Mouse (Mus musculus) retina, adult 2 months (tissue): Measurements from ENCODE around the gene Slc24a3.

Source experiments
- DNase-seq: peaks from one replicate; pipeline ENCODE4 v3.0.0-alpha.2; 2012; ENCODE audit warnings: low read depth, low spot score

The Slc24a3 gene

DNA sequence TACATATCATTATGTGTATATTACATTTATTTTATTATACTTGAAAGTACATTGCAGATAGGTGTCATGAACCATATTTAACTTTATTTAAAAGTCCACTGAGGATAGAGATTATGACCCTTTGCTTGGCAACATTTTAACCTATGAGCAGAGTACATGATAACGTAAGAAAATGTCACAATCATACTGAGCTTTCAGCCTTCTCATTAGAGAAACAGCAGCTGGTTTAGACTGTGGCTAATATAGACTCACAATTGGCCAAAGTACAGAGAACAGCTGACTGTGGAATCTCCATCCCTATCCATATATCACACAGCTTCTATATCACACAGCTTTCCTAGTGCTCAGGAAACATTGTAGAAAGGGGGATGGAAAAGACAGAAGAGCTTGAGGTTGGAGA is 111.8 kb downstream of the Slc24a3 start:
- no peak for DNase-seq

DNA sequence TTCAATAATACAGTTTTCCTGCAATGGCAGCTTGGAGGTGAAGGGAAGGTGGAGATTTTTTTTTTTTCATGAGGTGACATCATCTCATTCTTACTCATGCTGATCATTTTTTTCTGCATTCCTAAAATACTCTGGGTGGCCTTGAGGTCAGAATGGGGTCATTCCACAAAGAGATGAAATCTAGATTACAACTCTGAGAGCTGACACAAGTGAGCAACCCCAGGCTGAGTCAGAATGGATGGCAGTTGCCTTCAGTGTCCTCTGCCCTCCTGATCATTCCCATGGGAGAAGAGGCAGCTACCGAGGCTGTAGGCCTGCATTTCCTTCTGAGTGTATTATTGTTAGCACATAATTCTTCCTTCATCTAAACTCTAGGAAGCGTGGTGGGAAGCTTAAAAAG is 116.2 kb downstream of the Slc24a3 start:
- DNase-seq = no peak

DNA sequence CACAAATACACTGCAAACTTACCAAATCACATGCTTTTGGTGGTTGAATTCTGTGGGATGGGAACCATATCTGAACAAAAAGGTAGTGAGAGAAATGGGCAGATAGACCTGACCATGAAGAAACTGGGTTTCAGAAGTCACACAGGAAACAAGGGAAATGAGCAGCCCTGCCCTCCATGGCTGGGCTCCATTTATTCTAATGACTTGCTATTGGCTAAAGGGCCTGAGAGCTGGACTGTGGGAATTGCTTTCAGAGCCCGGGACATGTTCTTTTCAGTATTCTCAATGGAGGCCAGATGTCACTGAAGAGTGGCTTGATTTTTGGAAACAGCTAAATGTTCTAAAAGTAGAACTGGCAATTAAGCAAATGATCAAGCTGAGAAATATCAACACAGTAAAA is 120.9 kb downstream of the Slc24a3 start:
- DNase-seq = no peak

DNA sequence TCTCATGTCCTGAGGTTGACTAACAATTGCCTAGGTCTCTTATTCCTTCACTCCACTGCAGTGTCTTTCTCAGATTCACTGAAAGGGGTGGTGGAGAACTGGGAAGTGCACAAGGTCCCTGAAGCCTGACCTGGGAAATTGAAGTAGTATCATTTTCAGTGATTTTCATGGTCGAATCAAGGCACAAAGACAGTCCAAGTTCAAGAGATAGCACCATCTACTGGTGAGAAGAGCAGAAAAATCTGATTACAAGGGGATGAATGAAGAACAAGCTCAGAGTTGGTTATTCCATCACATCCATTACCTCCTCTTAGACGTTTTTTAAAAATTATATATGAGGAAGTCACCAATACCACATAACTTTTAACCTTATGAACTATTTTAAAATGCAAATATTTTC is 123.9 kb downstream of the Slc24a3 start:
- DNase-seq = no peak

DNA sequence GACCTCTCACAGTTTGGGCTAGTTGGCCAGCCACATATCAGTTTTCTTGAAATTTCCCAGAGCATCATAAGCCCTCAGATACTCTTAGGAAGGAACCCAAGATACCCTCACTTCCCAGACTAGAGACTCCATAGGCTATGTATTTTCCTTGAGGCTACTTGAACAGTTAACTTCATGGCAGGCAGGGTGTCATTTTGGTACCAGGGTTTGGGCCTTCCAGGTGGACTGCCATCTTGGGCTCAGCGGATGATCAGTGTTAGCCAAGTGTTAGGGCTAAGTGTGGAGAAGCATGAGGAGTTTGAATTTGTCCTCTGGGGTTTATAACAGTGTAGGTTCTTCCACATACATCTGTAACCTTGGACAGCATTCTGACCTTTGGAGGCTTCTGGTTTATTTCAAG is 124.6 kb downstream of the Slc24a3 start:
- no peak for DNase-seq

DNA sequence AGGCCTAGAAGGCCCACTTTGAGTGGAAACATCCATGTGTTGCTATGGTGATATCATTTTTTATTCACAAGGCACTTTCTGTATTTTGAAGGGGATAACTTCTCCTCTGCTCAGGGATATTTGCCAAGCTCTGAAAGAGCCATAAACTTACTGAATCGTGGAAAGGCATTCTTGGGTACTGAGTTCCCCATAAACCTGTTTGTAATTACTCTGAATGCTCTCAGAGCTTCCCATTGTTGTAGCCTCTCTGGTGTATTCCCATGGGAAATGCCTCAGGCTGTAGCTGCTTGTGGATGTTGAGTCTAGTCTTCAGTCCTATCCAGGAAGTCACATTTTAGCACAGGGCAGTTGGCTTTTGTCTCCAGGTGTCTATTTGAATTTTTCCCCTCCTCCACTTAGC is 125.3 kb downstream of the Slc24a3 start:
- DNase-seq = no peak

DNA sequence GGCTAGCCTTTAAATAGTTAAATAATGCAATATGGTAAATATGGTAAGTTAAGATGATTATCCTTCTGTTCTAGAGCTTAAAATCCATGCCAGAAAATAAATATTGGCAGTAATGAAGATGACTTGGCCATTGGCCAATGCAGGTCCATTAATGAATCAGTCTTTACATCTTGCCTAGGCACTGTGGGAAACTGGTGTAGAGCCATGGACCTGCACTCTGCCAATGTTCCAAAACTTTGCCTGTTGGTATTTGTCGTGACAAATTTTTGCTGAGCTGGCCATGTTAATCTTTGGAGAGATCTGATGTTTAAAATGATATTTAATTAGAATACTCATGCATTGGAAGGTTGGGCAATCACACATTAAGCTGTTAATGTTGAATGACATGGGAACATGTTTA is 129.4 kb downstream of the Slc24a3 start:
- DNase-seq = no peak

DNA sequence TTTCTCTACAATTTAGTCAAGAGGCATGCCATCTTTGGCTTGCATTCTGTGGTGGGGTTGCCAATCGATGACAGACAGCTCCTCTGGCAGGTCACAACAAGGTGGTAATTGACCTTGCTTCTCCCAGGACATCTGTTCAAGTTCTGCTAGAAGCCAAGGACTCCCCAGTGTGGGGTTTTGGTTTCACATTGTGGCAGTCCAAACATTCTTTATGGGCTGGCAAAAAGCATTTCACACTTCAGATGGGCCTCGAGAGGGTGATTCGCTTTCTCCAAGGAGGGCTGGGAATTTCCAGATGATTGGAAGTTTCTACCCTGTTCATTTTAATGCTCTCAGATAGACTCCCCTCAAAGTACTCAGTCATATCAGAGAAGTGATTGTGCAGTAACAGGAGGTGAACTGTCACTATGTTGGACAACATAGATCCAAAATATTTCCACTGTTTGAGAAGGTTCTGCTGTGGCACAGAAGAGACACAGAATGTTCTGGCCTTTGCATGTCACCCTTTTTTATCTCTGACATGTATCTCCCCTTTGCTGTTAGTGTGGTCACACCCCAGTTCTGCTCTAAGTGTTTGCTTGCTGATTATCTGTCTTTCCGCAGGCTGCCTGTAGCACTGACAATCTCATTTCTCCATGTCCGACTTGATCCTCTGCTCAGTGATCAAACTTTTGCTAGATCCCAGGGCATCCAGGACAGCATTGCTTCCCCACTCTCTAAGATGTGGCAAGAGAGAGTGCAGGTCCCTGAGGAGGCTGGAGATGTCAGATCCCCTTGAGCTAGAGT is 132.6 kb downstream of the Slc24a3 start:
- DNase-seq = no peak

DNA sequence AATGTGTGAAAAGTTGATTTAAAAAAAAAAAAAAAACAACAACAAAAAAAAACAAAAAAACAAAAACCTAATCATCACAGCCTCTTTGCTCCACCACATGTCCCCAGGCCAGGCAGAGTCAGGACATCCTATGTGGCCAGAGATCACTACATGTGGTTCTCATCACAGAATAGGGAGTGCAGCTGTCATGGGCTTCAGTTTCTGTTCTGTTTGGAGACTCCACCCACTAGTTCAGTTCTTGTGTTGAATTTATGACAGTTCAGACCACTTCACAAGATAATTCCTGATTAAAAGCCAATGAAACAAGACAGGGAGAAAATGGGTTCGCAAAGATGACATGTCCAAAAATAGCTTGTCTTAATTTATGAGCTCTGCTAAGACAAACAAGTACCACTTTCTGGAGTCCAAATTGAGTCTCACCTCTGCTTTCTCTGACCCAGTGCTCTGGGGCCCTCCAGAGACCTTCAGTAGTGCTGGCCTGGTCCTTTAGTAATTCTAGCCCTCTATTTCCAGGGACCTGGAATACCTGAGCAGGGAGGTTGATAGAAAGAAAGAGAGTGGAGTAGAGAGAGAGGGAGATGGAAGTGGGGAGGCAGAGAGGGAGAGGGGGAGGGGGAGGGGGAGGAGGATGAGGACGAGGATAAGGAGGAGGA is 139.8 kb downstream of the Slc24a3 start:
- DNase-seq = no peak

DNA sequence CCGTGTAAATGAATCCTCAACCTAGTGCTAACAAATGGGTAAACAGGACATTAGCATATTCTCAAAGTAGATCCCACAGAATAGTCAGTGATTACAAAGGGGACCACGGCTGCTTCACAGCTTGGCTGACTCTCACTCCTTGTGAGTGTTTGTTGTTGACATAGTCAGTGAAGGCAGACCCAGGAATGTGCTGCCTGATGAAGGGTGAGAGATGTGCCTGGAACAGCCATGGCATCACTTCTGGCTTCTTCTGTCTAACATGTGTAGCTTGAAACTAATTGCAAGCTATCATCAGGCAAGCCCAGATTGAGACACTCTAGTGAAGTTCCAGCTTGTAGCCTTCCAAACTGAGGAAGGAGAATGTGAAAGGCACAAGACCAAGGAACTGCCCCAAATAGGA is 151.4 kb downstream of the Slc24a3 start:
- no peak for DNase-seq

DNA sequence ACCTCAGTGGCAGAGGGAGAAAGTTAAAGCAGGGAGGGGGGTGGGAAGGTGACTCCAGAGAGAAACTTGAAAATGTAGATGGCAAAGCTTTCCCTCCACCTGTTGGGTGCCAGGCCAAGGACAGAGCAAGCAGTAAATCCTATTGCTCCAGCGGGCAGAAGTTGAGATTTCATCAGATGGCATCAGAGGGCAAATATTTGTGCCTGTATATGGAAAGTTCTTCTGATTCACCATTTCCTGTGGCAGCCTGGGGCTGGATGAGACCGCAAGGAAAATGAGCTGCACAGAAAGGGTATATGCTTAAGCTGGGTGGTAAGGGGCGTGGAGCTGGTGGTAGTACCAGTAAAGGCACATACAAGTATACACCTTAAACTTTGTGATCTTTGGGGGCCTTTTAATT is 153.7 kb downstream of the Slc24a3 start:
- DNase-seq = no peak

DNA sequence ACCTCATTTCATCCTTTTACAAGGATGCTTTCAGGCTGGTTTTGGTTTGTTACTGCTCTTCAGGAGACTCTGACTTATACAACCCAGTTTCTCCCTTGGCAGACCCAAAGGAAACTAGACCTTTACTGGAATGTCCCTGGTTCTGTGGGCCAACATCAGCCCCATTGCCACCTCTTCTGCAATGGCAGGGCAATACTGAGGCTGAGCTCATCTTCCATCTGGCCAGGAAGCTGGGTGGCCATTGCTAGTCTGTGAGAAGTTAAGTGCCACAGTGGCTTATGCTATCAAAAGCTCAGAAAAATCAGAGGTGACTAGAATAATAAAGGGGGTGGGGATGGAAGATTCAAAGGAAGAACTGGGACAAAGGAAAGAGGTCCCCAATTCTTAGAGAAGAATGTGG is 154.2 kb downstream of the Slc24a3 start:
- no peak for DNase-seq

DNA sequence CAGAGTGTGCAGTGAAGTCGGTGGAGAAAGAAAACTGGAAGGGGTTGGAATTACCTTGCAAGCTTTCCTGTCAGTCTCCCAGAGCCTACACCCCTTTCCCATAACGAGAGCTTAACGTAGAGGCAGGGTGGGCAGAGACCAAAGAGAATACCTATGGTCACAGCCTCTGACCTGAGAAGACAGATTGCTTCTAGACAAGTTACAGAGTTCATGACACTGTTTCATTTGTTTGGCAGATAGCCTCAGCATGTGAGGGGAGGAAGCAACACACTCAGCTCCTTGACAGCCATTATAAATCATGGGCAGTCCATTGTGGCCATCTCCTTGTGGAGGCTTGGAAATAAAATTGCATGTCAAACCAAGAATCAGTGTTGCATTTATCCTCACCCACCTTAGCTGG is 156.9 kb downstream of the Slc24a3 start:
- DNase-seq = no peak

DNA sequence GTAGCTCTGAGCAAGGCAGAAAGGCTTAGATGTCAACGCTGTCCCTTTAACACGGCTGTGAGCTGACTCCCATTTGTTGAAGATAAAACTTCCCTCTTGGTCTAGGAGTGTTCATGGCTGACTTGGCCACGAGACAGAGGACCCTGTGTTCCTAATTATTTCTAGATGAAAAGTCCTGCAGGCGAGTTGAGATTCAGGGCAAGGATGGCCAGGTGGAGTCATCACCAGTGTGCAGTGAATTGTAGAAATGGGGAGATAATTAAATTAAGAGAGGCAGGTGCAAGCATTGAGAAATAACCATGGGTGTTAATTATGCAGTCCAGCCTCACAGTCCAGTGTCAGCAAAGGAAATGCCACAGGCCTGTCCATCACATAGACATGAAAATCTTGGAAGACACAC is 158.3 kb downstream of the Slc24a3 start:
- DNase-seq = no peak

DNA sequence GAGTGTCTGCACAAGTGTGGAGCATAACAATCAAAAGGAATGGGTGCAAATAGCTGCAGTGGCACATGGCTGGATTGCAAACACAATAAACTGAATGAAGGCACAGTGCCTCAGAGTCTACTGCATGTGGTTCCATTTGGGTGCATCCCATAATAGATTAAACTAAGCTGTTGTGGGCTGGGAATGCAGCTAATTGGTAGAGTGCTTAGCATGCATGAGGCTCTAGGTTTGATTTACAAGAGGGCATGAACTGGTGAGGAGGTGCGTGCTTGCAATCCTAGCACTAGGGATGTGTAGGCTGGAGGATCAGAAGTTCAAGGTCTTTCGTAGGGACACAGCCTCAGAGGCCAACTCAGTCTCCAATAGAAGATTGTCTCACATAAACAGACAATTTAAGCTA is 159.0 kb downstream of the Slc24a3 start:
- DNase-seq = no peak

DNA sequence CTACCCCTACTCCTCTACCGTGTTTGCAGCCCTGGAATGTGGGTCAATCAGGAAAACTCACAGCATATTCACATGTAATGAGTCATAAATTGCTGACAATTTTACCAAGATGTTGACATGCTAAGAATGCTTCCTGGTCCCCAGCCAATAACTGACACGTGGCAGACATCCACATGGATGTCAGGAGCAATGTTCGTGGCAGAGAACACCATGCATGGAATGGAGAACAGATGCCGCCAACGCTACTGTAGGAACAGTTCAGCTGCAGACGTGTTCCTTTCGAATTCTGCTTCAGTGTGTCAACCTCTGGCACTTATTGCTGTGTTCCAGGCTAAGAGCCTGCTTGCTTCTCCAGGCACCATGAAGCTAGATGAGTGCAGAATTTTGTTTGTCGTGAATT is 162.2 kb downstream of the Slc24a3 start:
- DNase-seq = no peak

DNA sequence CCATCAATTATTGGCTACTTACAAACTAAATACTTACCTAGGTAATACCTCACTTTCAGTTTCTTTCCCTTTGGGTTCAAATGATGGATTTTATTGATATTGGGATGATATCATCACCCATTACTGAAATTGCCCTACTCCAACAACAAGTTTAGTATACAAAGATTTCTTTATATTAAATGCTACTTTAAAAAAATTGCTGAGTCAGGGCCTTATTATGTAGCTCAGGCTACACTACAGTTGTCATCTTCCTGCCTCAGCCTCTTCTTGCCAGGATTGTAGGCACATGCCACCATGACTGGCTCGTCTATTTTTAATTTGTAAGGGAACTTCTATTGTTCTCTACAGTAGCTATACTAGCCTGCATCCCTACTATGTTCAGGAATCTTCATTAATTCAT is 164.0 kb downstream of the Slc24a3 start:
- no peak for DNase-seq

DNA sequence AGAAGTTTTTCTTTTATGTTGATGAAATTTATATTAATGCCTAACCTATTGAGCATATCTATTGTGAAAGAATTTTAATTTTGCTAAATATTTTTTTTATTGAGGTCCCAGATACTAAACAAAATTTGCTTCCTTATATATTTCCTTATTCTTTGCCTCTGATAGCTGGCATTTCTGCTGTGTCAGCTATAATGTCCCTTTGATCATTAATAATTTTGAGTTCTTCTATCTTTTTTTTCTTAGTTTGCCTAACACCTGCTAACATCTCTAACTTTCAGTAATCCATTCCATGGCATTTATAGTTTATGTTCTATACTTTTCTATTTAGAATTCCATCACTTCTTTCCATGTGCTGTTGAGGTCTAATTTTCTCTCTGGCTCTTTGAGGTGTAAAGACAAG is 165.9 kb downstream of the Slc24a3 start:
- DNase-seq = no peak

DNA sequence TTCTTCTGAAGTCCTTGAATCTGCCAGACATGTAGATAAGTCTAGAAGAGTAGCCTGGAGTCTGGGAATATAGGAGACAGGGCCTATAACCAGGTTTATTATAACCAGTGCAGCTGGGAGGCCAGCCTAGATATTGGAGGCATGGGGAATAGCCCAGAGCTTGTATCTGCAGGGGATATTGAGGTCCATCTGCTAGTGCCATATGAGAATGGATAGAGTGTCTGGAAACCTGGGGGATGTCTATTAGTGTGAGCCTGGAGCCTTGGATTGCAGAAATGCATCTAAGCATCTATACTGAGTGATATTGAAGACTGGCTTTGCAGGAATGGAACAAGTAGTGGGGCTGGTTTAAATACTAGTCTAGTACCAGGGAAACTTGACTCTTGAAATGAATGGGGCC is 168.9 kb downstream of the Slc24a3 start:
- no peak for DNase-seq

DNA sequence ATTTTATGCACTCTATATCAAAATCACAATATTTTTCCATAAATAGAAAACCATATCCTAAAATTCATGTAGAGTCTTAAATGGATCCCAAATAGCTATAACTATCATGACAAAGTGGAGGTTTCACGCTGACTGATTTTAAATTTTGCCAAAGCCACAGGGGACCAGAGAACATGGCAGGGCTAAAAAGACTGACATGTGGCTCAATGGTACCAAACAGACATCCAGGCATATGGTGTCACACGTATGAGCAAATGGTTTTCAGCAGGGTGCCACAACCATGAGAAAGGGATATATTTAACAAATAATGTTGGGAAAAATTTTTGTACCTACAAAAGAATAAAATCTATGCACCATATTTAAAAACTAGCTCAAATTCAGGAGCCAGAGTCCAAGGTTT is 173.3 kb downstream of the Slc24a3 start:
- DNase-seq = no peak

DNA sequence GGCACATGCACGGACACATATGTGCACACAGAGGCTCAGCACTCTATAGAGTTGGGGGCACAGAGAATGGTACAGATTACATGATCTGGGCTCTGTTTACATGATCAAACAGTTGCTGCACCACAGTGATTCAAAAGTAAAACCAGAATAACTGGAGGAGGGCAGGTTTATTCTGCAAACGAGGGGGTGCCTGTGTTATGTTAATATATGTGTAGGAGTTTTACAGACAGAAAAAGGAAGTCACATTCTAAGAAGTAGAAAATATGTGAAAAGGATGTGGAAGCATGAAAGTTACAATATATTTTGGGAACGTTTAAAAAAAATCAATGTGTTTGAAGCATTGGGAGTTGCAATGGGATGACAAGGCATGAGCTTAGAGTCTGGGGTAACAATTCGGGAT is 175.4 kb downstream of the Slc24a3 start:
- no peak for DNase-seq

DNA sequence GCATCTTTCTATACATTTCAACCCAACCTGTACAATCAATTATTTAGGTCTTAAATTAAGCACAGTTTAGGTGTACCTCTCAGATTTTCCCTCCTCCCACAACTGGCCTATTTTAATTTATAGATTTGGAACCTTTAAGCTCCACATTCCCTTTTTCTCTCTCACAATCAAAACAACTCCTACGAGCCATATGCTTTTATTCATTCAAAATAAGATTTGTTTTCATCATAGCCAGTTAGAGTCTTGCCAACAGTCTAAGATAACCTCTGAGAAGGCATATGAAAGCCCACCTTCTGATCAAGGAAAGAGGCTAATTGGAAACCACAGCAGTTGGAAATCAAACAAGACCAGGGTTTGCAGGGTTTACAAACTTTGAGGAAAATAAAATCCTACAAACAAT is 177.0 kb downstream of the Slc24a3 start:
- DNase-seq = no peak

DNA sequence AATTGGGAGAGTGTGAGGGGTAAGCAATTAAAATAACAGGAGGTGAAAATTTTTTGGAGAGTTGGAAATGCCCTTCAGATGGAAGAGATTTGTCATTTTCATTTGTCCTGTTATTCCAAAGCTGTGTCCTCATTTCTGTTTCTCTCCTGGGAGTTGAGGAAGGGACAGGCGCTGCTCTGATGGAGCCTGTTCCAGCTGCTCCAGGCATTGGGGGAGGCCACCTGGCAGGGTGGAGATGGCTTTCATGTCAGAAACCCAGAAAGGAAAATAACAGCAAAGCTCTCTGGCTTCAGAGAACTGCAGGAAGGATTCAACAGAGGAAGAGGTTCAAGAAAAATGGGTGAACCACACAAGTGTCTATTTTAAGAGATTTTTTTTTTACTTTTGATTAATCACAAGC is 186.2 kb downstream of the Slc24a3 start:
- DNase-seq = no peak
